Mouse (Mus musculus): Measurements from ENCODE around the gene Vamp9. TPM values are rescaled to one million over a fixed set of nuclear protein-coding genes. Genes with fewer than 3 reads are reported as not detected.

The Vamp9 gene
- polyA plus RNA-seq, 3 experiments from 2014 or later, result not detected

Other genes starting within 250 kb of the Vamp9 start
- gene Rasgef1b, start 177.2 kb upstream of the Vamp9 start, polyA plus RNA-seq (2017; shearing (Covaris generic)), result 1 to 10 TPM; 1.6 to 3.3 (median 2.5) TPM
- gene Hnrnpd, start 72.7 kb downstream of the Vamp9 start, polyA plus RNA-seq (2017; shearing (Covaris generic)), result 10 to 100 TPM; 43.1 to 68.3 (median 56.9) TPM
- gene 4930524J08Rik, start 72.8 kb downstream of the Vamp9 start, polyA plus RNA-seq (2017; shearing (Covaris generic)), result not detected
- gene Hnrnpdl, start 133.4 kb downstream of the Vamp9 start, polyA plus RNA-seq (2017; shearing (Covaris generic)), result 100 to 1,000 TPM; 121 to 134 (median 123) TPM
- gene Enoph1, start 133.7 kb downstream of the Vamp9 start, polyA plus RNA-seq (2017; shearing (Covaris generic)), result 10 to 100 TPM; 25.5 to 32.2 (median 30.2) TPM